Mouse (Mus musculus): ENCODE measurements at regions not wholly inside any gene's neighbourhood (a gene's known extent, or its start where the extent isn't known, plus 50 kb on each side); places are given as distances from the start of the nearest gene placed in this dataset.
"Not testable (repeated sequence)": the region's sequence is repeated elsewhere in the genome, so short reads cannot be mapped to it uniquely, and the experiment has no call there.

DNA sequence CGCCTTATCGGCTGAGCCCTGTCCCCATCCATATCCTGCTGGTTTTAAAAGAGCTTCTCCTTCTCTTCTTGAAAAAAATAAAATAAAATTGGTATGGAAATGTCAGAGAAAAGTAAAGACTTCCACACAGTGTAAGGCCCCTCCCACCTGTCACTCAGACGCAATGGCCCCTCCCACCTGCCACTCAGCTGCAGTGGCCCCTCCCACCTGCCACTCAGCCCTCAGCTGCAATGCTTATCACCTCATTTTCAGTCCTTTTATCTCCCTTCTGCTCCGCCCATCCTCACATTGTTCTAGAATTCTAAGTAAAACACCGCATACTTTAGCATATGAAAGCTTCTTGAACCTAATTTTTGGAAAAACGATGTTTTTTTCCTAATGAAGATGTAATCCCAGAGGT lies 126.4 kb upstream of the Daam1 start:
- no peak for DNase-seq (ENCODE audit: low spot score)

DNA sequence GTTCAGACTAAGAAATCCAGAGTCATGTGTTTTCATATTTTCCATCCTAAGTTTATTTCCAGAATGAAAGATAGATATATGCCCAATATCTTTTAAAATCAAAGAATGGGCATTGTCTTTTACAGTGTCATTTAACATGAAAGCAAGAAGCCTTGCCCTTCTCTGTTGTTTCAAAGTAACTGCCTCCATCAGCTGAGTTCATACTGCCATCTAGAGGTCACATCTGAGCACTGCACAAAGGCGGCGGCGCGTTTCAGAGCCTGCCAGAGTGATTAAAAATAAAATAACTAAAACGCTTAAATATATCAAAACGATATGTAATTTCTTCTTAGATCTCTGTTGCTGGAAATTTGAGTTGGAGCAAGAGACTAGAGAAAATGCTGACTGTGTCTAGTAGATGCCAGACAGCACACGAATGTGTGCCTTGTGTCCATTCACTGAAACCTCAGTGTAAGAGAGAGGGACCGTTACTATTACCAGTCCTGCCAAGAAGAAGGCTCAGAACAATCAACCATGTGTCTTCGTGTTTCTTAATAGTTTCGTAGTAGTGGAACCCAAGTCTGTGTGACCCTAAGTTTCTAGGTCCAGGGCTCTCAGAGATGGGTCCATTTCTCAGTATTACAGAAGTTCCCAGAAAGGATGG lies 123.0 kb upstream of the Daam1 start:
- DNase-seq (ENCODE audit: low spot score): peak; percentile 49

DNA sequence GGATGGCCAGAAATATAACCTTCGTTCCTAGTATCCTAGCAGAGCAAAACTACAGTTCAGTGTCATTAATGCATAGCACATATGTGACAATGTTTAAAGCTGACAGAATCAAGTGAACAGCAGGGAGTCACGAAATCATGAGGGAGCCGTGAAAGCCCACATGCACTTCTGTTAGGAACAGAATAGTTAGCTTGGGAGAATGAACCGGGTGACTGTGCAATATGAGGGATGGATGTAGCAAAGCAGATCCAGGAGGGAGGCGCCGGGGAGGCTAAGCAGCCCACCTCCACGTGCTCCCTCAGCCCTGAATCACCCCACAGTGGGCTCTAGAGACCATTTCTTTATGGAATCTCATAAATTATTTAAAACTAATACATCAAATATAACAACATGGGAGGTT lies 116.3 kb upstream of the Daam1 start:
- DNase-seq (ENCODE audit: low spot score): no peak

DNA sequence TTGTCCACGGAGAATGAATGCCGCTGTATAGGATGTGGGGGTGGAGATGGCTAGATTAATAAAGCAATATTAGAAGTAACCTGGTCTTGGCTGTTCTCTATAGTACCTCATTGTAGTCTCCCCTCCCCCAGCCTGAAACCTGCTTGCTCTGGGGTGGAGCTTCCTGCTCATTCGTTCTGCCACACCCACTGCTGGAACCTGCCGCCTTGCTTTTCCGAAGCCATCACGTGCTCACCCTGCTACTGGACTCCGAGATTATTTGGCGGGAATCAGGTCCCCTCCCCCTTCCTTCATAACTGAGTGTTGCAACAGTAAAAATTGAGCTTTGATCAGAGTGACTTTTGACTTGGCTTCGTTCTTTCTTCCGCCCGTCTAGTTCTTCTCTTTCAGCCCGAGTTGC lies 112.5 kb upstream of the Daam1 start:
- DNase-seq (ENCODE audit: low spot score): not testable (repeated sequence)

DNA sequence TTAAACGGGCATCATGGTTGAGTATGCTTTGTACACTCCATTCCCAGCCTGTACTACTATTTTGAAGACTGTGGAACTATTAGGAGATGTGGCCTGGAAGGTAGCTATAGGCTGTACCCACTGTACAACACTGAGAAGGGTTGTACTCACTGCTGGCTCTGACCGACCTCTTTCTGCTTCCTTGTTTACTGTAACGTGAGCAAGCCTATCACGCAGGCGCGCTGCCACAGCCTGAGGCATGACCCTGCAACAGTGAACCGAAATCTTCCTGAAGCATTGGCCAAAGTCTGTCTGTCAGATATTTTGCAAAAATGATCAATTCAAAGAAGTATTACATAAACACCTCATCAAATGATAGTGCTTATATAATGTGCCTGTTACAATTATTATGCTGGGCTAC lies 112.0 kb upstream of the Daam1 start:
- no peak for DNase-seq (ENCODE audit: low spot score)

DNA sequence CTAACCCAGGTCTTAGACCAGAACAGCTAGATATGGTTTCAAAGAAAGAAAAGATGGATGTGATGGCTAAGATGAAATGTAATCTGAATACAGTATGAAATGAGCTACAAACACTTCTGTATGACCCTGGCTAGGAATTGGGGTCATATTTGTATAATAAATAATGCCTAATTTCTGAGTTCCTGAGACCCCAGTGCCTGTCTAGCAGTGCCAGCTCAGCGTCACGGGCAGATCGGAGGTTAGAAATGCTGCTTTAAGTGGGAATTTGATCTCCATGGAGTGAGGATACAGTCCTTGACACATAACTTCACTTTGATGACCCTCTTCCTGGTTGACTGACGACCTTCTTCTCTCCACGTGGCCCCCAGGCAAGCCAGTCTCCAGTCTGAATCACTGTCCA lies 105.7 kb upstream of the Daam1 start:
- DNase-seq (ENCODE audit: low spot score): no peak

DNA sequence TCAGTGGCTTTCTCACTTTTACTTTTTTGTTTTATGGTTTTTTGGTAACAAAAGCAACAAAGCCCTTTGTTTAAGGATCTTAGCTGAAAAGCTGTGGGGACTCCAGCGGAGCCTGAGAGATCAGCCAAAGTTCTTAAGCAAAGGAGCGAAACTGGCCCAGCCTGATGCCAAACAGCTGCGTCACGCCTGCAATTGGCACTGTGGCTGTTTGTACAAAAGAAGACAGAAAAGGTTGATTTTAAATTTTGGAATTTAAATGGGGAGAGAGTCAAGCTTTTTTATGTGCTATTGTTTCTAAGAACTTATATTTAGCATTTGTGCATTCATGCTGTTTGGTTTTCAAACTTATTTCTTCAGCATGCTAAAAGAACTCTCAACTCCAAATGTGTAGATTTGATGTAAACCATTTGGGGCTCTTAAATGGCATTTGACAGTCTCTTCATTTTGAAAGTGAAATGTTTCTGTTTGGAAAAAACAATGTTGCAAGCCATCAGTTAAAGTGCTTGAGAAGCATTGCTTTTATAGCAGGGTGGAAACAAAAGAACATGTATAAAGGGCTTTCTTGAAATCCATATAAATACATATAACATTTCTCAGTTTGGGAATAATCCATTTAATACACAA lies 105.1 kb upstream of the Daam1 start:
- DNase-seq (ENCODE audit: low spot score): no peak

DNA sequence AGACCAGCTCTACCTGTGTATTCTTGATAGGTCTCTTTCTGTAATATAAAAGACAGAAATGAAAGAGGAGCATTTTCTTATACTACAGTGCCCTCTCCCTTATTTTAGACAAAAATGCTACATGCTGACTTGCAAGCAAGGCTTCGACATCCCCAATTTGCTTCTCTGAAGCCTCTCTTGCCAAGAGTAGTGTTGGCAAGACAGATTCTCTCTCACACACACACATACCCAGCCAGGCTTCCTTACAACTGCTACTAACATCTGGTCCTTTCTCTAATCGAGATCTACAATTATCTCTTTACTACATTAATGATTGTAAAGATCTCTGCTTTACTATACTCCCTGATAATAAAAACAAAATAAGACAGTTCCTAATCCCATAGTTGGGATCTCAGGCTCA lies 87.5 kb upstream of the Daam1 start:
- DNase-seq (ENCODE audit: low spot score): no peak

DNA sequence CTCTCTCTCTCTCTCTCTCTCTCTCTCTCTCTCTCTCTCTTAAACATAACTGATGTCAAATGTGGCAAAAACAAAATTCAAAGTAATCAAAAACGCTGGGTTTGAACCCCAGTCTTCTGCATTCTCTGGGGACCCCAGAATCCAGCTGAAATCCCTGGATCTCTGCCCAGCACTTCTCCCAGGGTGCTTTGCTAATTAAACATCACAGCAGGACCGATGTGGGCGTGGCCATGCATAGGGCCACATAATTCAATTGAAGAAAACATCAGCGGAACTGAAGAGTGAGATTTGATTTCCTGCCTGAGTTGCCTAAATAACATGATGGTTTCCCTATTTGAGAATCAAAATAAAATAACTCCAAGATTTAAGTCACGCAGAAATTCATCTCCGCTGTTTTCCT lies 84.9 kb upstream of the Daam1 start:
- DNase-seq (ENCODE audit: low spot score): no peak

DNA sequence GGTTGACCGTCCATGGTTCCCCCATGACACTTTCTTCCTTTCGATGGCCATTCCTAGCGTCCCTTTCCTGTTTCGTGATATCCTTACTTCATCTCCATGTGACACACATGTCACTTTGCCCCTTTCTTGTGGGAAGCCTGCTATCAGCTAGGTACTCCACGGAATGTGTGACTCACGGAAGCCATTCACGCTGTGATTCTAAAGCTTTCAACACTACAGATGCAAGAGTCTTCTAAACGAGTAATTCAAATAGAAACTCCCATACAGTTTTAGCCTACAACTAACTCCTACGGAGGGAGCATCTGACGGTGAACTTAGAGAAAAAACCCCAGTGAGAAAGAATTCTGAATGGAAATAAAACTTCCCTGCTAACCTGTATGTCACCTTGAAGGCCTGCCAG lies 83.5 kb upstream of the Daam1 start:
- no peak for DNase-seq (ENCODE audit: low spot score)

DNA sequence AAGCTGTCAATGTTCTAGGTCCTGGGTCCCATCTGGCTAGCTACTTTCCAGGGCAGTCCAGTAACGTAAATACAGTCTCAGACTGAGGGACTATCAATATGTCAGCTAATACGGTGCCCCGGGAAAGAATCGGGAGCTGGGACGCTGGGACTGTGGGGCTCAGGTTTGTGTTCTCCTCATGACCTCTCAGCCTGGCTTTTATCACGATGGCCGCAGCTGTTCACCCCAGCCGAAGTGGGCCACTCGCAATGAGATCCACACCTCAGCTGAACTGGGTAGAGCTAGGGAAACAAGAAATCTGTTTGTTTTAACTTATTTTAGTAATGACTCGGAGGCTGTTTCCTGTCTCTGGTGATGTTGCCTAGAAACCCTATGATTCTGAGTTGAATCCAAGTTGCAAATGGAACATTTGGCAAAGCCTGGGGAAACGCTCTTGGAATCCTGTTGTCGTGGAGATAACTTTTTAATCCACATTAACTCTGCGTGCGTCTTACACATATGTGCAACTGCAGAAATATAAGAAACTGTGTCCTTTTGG lies 83.0 kb upstream of the Daam1 start:
- DNase-seq (ENCODE audit: low spot score): no peak

DNA sequence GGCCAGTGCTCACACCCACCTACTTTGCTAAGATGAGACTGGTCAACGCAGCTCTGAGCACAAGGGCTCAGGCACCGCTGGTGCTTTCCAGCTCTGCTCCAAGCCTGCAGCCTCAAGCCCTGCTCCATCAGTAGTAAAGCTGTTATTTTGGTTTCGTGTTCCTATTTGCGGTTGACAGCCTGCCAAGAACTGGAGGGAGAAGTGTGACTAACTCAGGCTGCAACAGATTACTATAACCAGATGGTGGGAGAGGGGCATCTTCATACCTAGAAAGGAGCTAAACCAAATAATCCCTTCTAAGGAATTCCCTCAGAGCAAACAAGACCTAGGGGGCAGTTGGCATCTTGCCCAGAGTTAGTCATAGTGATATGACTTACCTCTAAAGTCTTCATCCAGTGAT lies 82.1 kb upstream of the Daam1 start:
- DNase-seq (ENCODE audit: low spot score): no peak

DNA sequence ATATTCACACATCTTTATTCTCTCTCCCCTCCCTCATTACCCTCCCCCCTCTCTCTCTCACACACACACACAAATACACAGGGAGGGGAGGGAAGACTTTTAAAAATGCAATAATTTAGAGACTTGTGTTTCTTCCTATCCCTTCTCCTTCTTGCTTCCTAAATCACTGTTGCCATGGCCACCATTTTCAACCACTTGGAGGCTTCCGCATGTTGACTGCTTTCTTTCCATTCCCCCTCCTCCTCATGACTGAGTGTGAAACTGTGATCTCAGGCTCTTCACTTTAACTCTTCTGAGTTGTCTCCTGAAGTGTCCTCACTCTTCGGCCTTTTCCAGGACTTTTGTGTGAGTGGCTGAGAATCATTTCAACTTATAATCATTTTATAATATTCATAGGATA lies 81.2 kb upstream of the Daam1 start:
- no peak for DNase-seq (ENCODE audit: low spot score)

DNA sequence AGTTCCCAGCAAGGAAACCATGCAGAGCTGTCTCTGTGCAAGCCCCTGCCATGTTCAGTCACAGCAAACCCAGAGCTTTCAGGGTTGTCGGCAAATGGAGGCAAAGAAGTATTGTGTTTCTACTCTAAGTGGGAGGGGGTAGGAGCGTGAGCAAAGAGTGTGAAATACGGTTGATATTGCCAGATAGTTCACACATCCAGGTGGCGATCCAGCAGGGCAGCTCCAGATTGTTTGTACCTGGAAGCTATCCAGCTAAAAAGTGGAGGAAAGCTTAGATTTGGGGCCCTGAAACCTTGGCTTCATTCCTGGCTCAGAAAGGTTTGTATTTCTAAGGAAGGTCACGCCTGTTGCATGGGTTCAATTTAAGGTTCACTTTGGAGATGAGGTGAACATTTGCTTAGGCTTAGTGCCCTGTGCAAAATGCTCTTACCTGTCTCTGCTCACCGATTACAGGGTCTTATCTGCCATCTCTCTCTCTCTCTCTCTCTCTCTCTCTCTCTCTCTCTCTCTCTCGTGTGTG lies 78.1 kb upstream of the Daam1 start:
- DNase-seq (ENCODE audit: low spot score): no peak

DNA sequence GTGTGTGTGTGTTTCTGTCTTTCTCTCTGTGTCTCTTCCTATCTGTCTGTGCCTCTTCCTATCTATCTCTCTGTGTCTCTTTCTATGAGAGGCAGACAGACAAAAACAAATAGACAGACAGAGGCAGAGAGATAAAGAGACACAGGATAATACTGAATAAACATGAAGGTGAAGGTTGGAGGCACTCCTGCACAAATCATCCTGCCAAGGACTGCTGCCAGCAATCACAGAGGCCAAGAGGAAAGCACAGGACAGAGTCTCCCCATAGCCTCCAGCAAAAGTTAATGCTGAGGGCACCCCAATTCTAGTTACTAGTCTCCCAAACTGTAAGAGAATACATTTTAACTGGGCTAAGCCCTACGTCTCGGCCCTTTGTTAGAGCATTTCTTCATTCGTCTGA lies 77.6 kb upstream of the Daam1 start:
- no peak for DNase-seq (ENCODE audit: low spot score)

DNA sequence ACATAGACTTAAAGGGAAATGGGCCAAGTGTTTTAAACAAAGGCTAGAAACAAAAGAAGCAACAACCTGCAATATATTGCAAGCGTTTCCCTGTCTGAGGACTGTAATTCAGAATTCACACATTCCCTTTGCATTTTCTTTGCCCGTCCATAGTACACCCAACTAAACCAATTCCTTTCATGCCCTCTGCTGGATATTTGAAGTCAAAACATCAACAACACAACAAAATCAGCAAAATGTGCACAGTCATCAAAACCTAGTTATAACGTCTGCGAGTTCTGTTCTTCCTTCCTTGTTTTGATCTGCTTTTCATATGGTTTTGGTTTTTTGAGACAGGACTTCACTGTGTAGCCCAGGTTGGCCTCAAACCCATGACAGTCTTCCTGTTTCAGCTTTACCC lies 67.7 kb upstream of the Daam1 start:
- DNase-seq (ENCODE audit: low spot score): no peak

DNA sequence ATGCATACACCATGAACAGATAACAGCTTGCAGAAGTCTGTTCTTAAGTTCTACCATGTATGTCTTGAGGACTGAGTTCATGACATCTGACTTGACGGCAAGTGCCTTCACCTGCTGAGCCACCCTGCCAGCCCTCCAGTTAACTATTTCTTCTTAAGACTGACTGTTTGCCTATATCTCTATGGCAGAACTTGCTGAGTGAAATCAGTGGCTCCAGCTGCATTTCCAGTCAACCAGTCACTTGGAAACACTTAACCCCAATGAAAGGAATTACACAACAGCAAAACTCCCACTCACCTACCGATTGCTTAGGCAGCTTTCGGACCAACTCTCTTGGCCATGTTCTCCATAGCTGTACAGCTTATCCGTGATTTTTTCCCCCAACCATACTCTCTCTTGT lies 64.8 kb upstream of the Daam1 start:
- DNase-seq (ENCODE audit: low spot score): no peak

DNA sequence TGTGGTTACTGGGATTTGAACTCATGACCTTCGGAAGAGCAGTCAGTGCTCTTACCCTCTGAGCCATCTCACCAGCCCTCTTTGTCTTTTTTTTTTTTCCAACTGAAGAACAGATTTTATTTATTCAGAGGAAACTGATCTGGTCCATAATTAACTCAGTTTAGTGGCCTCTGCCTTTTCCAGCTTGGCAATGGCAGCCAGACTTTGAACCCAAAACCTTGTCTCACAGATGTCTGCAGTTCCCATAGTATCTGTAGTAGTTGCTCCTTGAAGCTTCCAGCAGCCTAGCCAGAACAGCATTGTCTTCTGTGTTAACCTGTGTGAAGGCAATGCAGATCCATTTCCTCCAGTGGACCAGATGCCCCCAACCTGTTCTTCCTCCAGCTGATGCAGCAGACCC lies 64.2 kb upstream of the Daam1 start:
- DNase-seq (ENCODE audit: low spot score): no peak

DNA sequence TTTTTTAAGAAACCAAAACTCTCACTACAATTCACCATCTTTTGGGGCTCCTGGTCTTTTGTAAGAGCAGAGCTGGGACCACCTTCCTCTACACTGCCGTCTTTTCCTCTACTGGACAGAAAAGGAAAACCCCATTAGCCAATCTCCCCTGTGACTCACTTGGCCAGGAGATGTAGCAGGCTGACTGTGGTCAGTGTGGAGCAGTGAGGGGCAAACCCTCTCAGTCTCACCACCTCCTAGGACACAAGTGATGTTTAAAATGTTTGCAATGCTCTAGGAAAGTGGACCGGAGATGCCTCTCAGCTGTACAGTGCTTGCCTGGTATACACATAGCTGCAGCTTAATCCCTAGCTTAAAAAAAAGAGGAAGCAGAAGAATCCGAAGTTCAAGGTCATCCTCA lies 63.0 kb upstream of the Daam1 start:
- no peak for DNase-seq (ENCODE audit: low spot score)

DNA sequence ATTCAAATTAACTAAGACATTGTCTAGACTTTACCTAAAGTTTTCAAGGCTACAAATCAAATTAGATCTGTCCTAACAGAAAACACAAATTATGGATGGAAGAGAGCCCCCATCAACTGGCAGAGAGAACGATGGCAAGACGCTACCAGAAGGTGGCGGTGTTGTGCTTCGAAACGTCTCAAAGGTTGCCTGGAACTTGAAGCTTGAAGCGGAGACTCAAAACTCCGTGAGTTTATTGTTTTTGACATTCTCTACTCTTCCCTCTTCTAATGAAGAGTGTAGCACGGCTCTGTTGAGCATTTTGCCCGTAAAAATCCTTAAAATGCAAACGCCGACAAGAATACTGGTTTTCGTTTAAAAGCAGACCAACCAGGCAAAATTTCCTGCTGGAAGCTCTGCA lies 62.4 kb upstream of the Daam1 start:
- peak; percentile 66 for DNase-seq (ENCODE audit: low spot score)

DNA sequence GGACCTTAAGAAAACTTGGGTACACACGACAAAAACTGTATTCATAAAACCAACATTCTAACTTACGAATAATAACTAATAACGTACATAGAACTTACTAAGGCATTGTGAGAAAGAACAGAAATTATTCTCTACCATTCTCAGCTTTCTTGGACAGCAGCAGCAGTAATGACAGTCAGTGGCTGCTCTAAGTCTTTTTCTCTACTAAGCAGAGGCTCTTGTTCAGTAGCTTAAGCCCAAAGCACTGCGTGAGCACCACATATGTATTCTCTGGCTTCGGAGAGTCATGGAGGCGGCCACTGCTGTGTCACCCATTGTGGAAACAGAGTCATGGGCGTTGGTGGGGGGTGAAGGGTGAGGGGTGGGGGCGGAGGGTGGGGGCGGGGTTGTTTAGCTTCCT lies 62.0 kb upstream of the Daam1 start:
- no peak for DNase-seq (ENCODE audit: low spot score)

DNA sequence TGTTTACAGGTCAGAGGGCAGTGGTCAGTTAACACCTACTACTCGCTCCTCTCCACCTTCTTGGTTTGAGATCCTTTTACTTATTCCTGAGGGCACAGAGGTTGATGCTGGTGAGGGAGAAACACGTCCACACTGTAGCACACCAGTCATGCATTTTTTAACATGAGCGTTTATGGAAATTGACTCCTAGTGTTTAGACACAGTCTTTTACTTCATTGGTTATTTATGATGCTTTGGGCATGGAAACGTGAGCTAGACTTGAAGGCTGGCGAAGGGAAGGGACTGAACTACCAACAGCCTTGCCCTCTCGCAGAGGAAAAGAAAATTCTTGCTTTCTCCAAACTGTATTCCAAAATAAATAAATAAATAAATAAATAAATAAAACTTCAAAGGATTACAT lies 61.6 kb upstream of the Daam1 start:
- no peak for DNase-seq (ENCODE audit: low spot score)

DNA sequence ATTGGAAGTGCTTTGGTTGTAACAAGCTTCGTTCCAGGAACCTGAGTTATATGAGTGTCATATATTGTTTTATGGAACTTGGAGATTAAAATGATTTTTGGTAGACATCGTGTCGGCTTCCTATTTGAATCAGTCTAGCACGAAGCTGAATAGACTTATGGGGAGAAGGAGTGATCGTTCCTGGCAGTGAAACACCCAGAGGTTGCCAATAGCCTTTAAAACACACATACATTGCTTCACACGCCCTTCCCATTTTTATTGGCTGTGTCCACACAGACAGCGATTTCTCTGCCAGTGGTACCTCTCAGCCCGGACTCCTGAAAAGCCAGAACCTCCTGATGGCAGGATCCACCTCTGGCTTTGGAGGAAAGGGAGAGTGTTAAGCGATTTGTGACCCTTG lies 57.0 kb upstream of the Daam1 start:
- DNase-seq (ENCODE audit: low spot score): no peak
